Mouse (Mus musculus): Measurements from ENCODE around the gene Gpr19. TPM values are rescaled to one million over a fixed set of nuclear protein-coding genes. Genes with fewer than 3 reads are reported as not detected.

Gpr19 gene
- polyA plus RNA-seq, 1 experiment from 2014 or later, result 11.1 TPM

DNA sequence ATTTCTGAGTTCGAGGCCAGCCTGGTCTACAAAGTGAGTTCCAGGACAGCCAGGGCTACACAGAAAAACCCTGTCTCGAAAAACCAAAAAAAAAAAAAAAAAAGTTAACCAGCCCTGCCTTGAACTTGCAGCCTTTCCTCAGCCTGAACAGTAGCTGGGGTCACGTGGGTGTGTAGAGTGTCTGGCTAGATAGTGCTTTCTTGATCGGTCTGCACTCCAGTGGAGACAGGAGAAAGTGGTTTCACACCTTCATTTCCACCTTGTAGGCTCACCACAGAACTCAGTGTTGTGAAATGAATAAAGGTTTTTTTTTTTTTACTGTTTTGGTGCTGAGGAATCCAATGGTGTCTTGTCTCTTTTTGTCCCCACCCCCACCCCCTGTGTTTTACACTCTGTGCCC lies 5.0 kb upstream of the Gpr19 start:
- DNase-seq (ENCODE audit: low spot score) (no peak), ATAC-seq (replicated peaks; ENCODE audit: low FRiP score, low TSS enrichment, low read depth) (no peak)
- 90% methylated on average over 4 of the region's 4 CpGs for WGBS

DNA sequence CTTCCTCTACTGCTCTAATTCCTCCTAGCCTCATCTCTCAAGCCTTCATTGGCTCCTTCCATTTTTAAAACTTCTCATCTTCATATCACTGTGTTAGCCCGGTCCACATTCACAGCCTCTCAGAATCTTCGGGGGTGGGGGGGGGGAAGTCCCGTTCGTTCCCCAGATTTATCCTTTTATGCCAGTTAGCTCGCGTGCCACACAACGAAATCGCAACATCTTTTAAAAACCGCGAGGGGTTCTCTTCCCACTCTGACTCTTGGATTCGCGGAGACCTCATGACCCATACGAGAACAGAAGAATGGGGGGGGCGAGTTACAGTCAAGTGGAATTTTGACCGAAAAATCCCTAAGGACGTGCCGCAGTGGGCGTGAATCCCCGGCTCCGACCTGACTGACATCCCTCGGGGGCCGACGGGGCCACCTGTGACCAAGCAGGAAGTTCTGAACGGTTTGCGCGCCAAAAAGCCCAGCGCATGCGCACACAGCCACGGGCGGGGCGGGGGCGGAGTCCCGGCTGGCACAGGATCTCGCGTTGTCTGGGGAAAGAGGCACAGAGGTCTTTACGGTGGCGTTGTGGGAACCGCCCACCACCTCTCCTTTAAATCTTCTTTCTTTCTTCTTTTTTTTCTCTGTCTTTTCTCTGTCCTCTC lies 809 bp downstream of the Gpr19 start:
- Histone ChIP-seq H3K36me3 (ENCODE audit: control insufficient read depth, insufficient read depth, low read length) (no peaks in the 10 kb centered on the region), H3K27me3 (replicated peaks; ENCODE audit: control insufficient read depth, insufficient read depth, low read length) (no peaks in the 10 kb centered on the region), H3K4me1 (replicated peaks; ENCODE audit: control insufficient read depth, insufficient read depth, low read length) (peaks cover 6% of the 10 kb centered on the region), H3K4me3 (ENCODE audit: low read depth, low read length) (peak overlapping the region; percentile 72), H3K4me2 (ENCODE audit: low read length) (peak overlapping the region; percentile 83), H3K27ac (ENCODE audit: low read depth) (peak overlapping the region; percentile 100), H3K9me3 (ENCODE audit: control insufficient read depth, low read length) (no peaks in the 10 kb centered on the region), H3K9ac (ENCODE audit: low read length) (peak overlapping the region; percentile 96)
- ATAC-seq (replicated peaks; ENCODE audit: low FRiP score, low TSS enrichment, low read depth) (peak; percentile 92), DNase-seq (ENCODE audit: low spot score) (peak; percentile 99)
- WGBS, result under 1% methylated on average over 38 of the region's 38 CpGs

More for the DNA sequence above, 5.0 kb upstream of the Gpr19 start:
- no peaks in the 10 kb centered on the region; the same call in 1 of the 2 replicates for H3K4me1 ChIP-seq (replicated peaks; ENCODE audit: control insufficient read depth, insufficient read depth, low read length)
- no peak overlapping the region for H3K9ac ChIP-seq (ENCODE audit: low read length)
- no peak overlapping the region for H3K4me2 ChIP-seq (ENCODE audit: low read length)
- no peak overlapping the region for H3K4me3 ChIP-seq (ENCODE audit: low read depth, low read length)
- no peaks in the 10 kb centered on the region for H3K36me3 ChIP-seq (ENCODE audit: control insufficient read depth, insufficient read depth, low read length)
- no peak overlapping the region for H3K27ac ChIP-seq (ENCODE audit: low read depth)
- no peaks in the 10 kb centered on the region for H3K9me3 ChIP-seq (ENCODE audit: control insufficient read depth, low read length)
- no peaks in the 10 kb centered on the region for H3K27me3 ChIP-seq (replicated peaks; ENCODE audit: control insufficient read depth, insufficient read depth, low read length)

DNA sequence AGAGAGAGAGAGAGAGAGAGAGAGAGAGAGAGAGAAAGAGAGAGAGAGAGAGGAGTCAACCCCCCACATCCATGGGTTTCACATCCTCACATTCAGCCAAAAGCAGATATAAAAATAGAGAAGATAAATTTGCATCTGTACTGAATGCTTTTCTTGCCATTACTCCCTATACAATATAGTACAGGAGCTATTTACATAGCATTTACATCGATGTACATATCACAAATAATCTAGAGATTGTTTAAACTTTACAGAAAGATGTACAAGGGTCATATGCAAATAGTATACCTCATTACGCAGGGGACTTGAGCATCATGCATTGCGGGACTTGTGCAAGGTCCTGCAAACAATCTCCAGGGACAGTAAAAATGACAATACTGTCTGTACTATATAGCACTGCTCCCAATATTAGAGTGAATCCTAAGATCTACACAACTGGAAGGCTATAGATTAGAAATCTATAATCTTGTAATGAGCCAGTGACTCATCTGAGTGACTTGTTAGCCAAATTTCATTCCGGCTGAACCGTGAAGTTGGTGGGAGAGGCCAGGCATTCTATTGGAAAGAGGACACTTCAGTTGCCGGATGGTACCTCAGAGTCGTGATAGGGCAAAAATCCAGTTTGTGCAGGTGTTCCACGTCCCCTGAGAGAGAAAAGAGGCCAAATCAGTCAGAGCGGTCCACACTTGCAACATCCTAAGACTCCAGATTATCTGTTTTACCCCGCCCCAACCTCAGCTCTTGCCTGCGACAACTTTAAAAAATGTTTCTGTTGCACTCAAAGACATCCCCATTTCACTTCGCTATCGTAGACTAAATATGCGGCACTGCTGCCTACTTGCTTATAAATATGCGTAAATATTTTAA lies 1.6 kb downstream of the Gpr19 start:
- H3K9me3 ChIP-seq (ENCODE audit: control insufficient read depth, low read length), result no peaks in the 10 kb centered on the region
- H3K4me1 ChIP-seq (replicated peaks; ENCODE audit: control insufficient read depth, insufficient read depth, low read length), result peaks cover 6% of the 10 kb centered on the region
- peak overlapping the region; percentile 96 for H3K9ac ChIP-seq (ENCODE audit: low read length)

DNA sequence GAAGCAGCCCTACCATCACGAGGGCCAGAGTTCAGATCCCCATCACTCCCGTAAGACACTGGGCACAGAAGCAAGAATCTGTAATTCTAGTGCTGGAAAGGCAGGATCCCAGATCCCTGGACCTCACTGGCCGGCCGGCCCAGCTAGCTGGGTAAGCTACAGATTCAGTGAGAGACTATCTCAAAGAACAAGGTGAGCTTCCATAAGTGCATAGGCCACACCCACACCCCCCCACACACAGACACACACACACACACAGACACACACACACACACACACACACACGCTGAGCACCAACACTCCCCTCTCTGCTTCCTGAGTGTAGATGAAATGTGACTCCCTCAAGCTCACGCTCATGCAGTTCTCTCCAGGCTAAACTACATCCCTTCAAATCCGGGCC lies 7.9 kb downstream of the Gpr19 start:
- no peak for DNase-seq (ENCODE audit: low spot score)
- no peak for ATAC-seq (replicated peaks; ENCODE audit: low FRiP score, low TSS enrichment, low read depth)
- 81% methylated on average over 7 of the region's 7 CpGs for WGBS
- H3K36me3 ChIP-seq (ENCODE audit: control insufficient read depth, insufficient read depth, low read length), result no peaks in the 10 kb centered on the region
- H3K9me3 ChIP-seq (ENCODE audit: control insufficient read depth, low read length), result no peaks in the 10 kb centered on the region
- H3K27me3 ChIP-seq (replicated peaks; ENCODE audit: control insufficient read depth, insufficient read depth, low read length), result no peaks in the 10 kb centered on the region
- no peak overlapping the region for H3K9ac ChIP-seq (ENCODE audit: low read length)
- no peak overlapping the region for H3K4me3 ChIP-seq (ENCODE audit: low read depth, low read length)
- H3K4me1 ChIP-seq (replicated peaks; ENCODE audit: control insufficient read depth, insufficient read depth, low read length), result no peaks in the 10 kb centered on the region; the same call in 1 of the 2 replicates
- H3K4me2 ChIP-seq (ENCODE audit: low read length), result no peak overlapping the region
- no peak overlapping the region for H3K27ac ChIP-seq (ENCODE audit: low read depth)

More for the DNA sequence above, 1.6 kb downstream of the Gpr19 start:
- Histone ChIP-seq H3K27ac (ENCODE audit: low read depth) (peak overlapping the region; percentile 100), H3K36me3 (ENCODE audit: control insufficient read depth, insufficient read depth, low read length) (no peaks in the 10 kb centered on the region), H3K4me2 (ENCODE audit: low read length) (peak overlapping the region; percentile 83), H3K4me3 (ENCODE audit: low read depth, low read length) (peak overlapping the region; percentile 72), H3K27me3 (replicated peaks; ENCODE audit: control insufficient read depth, insufficient read depth, low read length) (no peaks in the 10 kb centered on the region)
- no peak for DNase-seq (ENCODE audit: low spot score)
- no peak for ATAC-seq (replicated peaks; ENCODE audit: low FRiP score, low TSS enrichment, low read depth)
- WGBS, result 49% methylated on average over 15 of the region's 15 CpGs

DNA sequence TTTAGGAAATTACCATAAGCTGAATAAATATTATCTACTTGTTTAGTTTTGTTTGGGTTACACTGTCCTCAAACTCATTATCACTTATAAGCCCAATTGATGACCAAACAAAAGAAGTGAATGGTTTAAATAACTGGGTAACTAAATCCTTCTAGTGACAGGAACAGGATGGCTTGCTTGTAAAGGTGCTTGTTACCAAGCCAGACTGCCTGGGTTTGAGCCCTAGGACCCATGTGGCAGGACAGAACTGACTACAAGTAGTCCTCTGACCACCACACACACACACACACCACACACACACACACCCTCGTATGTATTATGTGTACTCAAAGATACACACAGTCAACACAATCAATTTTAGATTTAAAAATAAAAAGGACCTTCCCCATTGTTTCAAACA lies 8.6 kb downstream of the Gpr19 start:
- DNase-seq (ENCODE audit: low spot score), result no peak
- 74% methylated on average over 1 of the region's 1 CpGs for WGBS
- H3K36me3 ChIP-seq (ENCODE audit: control insufficient read depth, insufficient read depth, low read length), result no peaks in the 10 kb centered on the region
- H3K4me1 ChIP-seq (replicated peaks; ENCODE audit: control insufficient read depth, insufficient read depth, low read length), result no peaks in the 10 kb centered on the region; the same call in 1 of the 2 replicates
- H3K27me3 ChIP-seq (replicated peaks; ENCODE audit: control insufficient read depth, insufficient read depth, low read length), result no peaks in the 10 kb centered on the region
- no peak for ATAC-seq (replicated peaks; ENCODE audit: low FRiP score, low TSS enrichment, low read depth)
- no peak overlapping the region for H3K27ac ChIP-seq (ENCODE audit: low read depth)
- H3K9ac ChIP-seq (ENCODE audit: low read length), result no peak overlapping the region
- H3K9me3 ChIP-seq (ENCODE audit: control insufficient read depth, low read length), result no peaks in the 10 kb centered on the region
- no peak overlapping the region for H3K4me2 ChIP-seq (ENCODE audit: low read length)
- no peak overlapping the region for H3K4me3 ChIP-seq (ENCODE audit: low read depth, low read length)

DNA sequence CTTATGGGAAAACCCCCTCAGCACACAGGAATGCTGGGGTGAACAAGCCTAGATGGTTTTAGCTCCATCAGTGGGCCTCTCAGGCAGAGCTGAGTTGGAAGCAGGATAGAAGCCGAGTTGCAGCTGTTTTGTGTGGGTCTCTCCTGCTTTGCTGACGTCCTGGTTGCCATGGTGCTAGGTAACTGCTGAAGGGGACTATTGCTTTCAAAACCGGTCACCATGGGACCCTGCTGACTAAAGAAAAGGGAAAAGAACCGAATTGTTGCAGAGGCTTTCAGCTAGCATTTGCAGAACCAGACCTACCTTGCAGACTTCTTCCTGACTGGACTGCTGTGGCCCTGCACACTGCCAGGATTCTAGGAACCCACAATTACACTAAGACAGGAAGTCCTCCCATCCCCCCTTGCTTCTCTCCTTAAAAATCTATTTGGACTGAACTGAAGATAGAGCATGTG lies 9.8 kb downstream of the Gpr19 start:
- no peak for DNase-seq (ENCODE audit: low spot score)

DNA sequence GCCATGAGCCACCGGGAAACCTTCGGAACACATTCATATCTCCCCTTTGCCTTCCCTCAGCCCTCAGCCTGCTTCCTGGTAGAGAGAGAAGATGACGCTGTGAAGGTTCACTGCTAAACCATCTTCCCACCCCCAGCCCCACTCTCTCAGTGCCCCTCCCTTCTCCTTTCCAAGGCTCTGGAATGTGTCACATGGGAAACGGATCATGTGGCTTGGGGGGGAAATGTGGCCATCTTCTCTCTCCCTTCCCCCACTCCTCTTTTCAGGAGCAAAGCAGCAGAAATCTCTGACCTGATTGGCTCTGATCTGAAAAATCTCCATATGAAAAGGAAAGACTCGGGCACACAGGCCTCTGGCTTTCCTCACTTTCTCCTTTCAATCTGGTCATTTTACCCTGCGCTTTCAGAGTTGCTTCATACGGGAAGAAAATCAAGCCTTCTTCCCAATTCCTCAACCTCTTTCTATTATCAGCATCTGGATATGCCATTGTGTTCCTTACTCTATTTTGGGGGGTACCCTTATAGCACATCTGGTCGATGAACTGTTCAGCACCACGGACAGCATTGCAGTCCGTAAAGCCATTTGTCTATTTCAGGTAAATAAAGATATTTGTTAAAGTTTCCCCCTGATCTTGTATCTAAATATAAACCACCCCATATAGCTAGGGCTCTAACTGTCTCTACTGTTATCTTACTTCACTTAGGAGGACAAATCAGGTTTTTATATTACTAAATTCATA lies 10.5 kb downstream of the Gpr19 start:
- WGBS, result 4% methylated on average over 10 of the region's 10 CpGs
- DNase-seq (ENCODE audit: low spot score) (peak; percentile 64), ATAC-seq (replicated peaks; ENCODE audit: low FRiP score, low TSS enrichment, low read depth) (0 out of 2 replicates have a peak, but pooled peaks have one; percentile 60)

More for the DNA sequence above, 9.8 kb downstream of the Gpr19 start:
- WGBS, result 9% methylated on average over 4 of the region's 4 CpGs
- Histone ChIP-seq H3K4me2 (ENCODE audit: low read length) (peak overlapping the region; percentile 34; the same call in 1 of the 2 replicates), H3K27me3 (replicated peaks; ENCODE audit: control insufficient read depth, insufficient read depth, low read length) (no peaks in the 10 kb centered on the region), H3K36me3 (ENCODE audit: control insufficient read depth, insufficient read depth, low read length) (no peaks in the 10 kb centered on the region), H3K27ac (ENCODE audit: low read depth) (no peak overlapping the region), H3K9me3 (ENCODE audit: control insufficient read depth, low read length) (no peaks in the 10 kb centered on the region), H3K4me3 (ENCODE audit: low read depth, low read length) (no peak overlapping the region), H3K4me1 (replicated peaks; ENCODE audit: control insufficient read depth, insufficient read depth, low read length) (no peaks in the 10 kb centered on the region; the same call in 1 of the 2 replicates), H3K9ac (ENCODE audit: low read length) (no peak overlapping the region)
- no peak for ATAC-seq (replicated peaks; ENCODE audit: low FRiP score, low TSS enrichment, low read depth)

DNA sequence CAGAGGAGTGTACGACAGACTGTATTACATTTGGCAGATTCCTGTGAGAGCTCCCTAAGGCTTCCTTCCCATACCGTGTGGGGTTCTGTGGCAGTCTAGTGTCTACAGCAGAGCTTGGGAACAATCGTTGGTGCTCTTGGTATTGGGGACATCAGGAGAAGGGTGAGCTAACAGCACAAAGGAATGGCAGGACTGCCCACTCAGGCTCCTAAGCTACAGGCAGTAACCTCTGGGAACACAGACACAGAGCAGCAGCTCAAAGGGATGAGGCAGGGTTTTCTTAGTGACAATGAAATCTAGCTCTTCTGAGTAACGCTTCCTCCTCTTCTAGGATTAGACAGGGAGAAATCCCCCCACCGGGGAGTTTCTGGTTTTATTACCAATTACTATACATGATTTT lies 11.4 kb downstream of the Gpr19 start:
- Histone ChIP-seq H3K9ac (ENCODE audit: low read length) (no peak overlapping the region), H3K36me3 (ENCODE audit: control insufficient read depth, insufficient read depth, low read length) (0 out of 2 replicates have a peak, but pooled peaks cover under 1% of the 10 kb centered on the region), H3K4me3 (ENCODE audit: low read depth, low read length) (peak overlapping the region; percentile 22; the same call in 1 of the 2 replicates), H3K4me2 (ENCODE audit: low read length) (peak overlapping the region; percentile 34), H3K9me3 (ENCODE audit: control insufficient read depth, low read length) (no peaks in the 10 kb centered on the region), H3K27ac (ENCODE audit: low read depth) (no peak overlapping the region), H3K27me3 (replicated peaks; ENCODE audit: control insufficient read depth, insufficient read depth, low read length) (no peaks in the 10 kb centered on the region), H3K4me1 (replicated peaks; ENCODE audit: control insufficient read depth, insufficient read depth, low read length) (no peaks in the 10 kb centered on the region; the same call in 1 of the 2 replicates)
- WGBS, result 49% methylated on average over 5 of the region's 5 CpGs
- DNase-seq (ENCODE audit: low spot score), result no peak
- ATAC-seq (replicated peaks; ENCODE audit: low FRiP score, low TSS enrichment, low read depth), result no peak

More for the DNA sequence above, 10.5 kb downstream of the Gpr19 start:
- H3K9me3 ChIP-seq (ENCODE audit: control insufficient read depth, low read length), result no peaks in the 10 kb centered on the region
- H3K27ac ChIP-seq (ENCODE audit: low read depth), result peak overlapping the region; percentile 39; the same call in 1 of the 2 replicates
- peak overlapping the region; percentile 34 for H3K4me2 ChIP-seq (ENCODE audit: low read length)
- H3K9ac ChIP-seq (ENCODE audit: low read length), result no peak overlapping the region
- no peaks in the 10 kb centered on the region; the same call in 1 of the 2 replicates for H3K4me1 ChIP-seq (replicated peaks; ENCODE audit: control insufficient read depth, insufficient read depth, low read length)
- peak overlapping the region; percentile 22 for H3K4me3 ChIP-seq (ENCODE audit: low read depth, low read length)
- H3K36me3 ChIP-seq (ENCODE audit: control insufficient read depth, insufficient read depth, low read length), result no peaks in the 10 kb centered on the region
- no peaks in the 10 kb centered on the region for H3K27me3 ChIP-seq (replicated peaks; ENCODE audit: control insufficient read depth, insufficient read depth, low read length)
